Mouse (Mus musculus): ENCODE results near the gene Tmprss4. TPM values are rescaled to one million over a fixed set of nuclear protein-coding genes. Genes with fewer than 3 reads are reported as not detected.
A peak's percentile ranks its signal among the peaks of the same experiment; 100 is the strongest.

Tmprss4 gene
- polyA plus RNA-seq, 1 experiment, result 0.25 TPM

DNA sequence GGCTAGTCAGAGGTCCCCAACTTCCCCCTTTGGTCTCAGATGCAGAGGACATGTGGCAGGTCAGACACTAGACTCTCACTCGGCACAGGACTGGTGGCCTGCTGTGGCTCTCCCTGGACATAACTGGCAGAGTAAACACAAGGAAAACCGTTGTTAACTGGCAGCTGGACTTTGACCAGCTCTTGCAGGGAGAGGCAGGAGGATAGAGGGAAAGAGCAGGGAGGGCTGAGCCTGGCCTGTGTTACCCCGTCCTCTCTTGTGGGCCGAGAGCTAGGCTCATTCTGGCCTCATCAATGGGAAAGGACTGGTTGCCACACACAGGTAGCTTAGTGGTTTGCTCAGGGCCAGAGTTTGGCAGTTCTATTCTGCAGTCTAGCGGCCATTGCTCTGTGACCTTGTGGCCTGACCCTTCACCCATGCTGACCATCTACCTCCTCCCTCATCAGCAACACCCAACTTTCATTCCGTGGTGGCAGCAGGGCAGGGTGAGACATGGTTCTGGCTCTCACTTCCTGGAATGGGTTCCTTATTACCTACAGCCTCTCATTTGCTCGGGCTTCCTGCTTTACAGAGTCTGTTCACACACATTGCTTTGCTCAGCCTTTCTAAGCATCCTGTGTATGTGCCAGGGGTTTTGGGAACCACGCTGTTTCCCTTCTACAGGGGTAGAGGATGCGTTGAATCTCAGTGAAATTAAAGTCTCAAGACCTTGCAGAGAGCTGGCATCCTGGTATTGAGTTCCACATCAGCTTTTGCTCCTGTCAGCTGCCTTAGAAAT lies 1.7 kb downstream of the Tmprss4 start:
- no peak overlapping the region for H3K4me3 ChIP-seq (ENCODE audit: insufficient read depth, low read length)
- H3K27ac ChIP-seq (ENCODE audit: insufficient read depth, low read length), result no peak overlapping the region
- H3K4me1 ChIP-seq (ENCODE audit: control insufficient read depth, insufficient read depth, low read length), result no peaks in the 10 kb centered on the region
- TF ChIP-seq CTCF (IDR thresholded peaks at IDR 0.05; ENCODE audit: extremely low read depth, insufficient read depth, low read length) (no peak), POLR2A (IDR thresholded peaks at IDR 0.05; ENCODE audit: extremely low read depth, insufficient read depth, low read length) (no peak)

DNA sequence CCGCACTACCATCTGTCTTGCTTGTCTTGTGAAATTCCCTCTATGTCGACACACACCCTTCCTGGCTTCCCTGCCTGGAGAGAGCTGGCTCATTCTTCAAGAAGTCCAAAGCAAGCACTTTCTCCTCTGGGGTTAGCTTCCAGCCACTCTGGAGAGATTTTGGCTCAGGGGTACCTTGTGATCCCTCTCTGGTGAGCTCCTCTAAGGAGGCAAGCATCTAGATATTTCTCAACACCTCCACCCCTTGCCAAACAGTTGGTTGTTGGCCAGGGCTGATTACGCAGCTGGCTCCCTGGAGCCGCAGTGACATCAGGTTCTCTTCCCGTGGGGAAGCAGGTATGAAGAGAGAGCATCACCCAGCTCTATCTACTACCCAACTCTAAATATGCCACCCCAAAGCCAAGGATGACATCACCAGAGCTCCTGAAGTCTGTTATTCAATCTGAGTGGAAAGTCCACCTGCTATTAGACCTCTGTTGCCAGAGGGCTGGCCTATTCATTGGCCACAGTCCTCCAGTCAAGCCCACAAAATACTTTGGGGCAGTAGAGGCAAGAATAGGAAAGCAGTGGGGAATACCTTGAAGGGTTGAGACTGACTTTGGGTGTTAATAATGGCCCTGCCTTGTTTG lies 2.5 kb downstream of the Tmprss4 start:
- H3K4me3 ChIP-seq (ENCODE audit: insufficient read depth, low read length), result no peak overlapping the region
- TF ChIP-seq CTCF (IDR thresholded peaks at IDR 0.05; ENCODE audit: extremely low read depth, insufficient read depth, low read length) (no peak), POLR2A (IDR thresholded peaks at IDR 0.05; ENCODE audit: extremely low read depth, insufficient read depth, low read length) (no peak)
- no peak overlapping the region for H3K27ac ChIP-seq (ENCODE audit: insufficient read depth, low read length)
- H3K4me1 ChIP-seq (ENCODE audit: control insufficient read depth, insufficient read depth, low read length), result no peaks in the 10 kb centered on the region

DNA sequence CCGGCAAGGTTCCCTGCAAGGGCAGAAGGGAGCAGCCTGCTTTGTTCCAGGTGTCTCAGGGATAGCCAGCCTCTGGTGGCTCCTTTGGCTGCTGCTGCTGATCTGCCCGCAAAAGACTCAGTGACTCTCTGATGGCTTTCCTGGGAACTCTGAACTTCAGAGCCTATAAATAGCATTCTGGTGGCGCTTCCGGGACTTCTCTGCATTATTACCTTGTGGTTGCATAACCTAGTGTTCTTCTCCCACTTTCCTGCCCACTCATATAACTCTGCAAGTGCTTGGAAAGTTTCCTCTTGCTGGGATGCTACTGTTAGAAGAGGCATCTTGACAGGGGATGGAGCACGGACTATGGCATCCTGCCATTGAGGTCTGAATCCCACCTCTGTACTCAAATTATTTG lies 6.3 kb downstream of the Tmprss4 start:
- H3K4me3 ChIP-seq (ENCODE audit: insufficient read depth, low read length), result no peak overlapping the region
- H3K4me1 ChIP-seq (ENCODE audit: control insufficient read depth, insufficient read depth, low read length), result no peaks in the 10 kb centered on the region
- no peak overlapping the region for H3K27ac ChIP-seq (ENCODE audit: insufficient read depth, low read length)
- TF ChIP-seq CTCF (IDR thresholded peaks at IDR 0.05; ENCODE audit: extremely low read depth, insufficient read depth, low read length) (no peak), POLR2A (IDR thresholded peaks at IDR 0.05; ENCODE audit: extremely low read depth, insufficient read depth, low read length) (no peak)

DNA sequence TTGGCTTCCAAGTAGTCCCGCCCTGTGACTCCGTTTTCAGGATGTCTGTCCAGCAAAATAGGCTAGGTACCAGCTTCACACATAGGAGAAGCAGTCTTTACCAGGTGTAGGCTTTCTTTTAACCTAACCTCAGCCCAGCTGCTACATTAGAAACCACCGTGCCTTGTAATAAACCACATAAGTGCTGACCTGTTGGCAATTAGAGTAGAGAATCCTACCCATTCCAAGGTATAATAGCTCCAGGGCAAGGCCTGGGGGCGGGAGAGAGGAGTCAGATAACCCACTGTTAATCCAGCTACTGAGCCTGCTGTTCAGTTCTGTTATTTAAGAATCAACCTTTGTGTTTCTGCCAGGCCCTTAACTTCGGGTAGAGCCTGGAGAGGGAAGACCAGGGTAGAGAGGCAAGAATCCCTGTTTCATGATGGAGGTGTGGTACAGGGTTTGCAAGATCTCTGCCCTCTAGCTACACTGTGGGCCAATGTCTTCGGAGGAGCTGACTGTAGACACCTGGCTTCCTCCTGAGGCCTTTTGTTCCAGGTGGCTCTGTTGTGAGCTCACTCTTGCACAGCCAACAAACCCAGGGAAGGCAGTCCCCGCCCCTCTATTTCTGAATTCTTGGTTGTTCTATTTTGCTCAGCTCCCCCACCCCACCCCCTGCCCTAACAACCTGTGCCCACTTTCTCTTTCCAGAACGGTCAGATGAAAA lies 7.6 kb downstream of the Tmprss4 start:
- no peak overlapping the region for H3K27ac ChIP-seq (ENCODE audit: insufficient read depth, low read length)
- TF ChIP-seq CTCF (IDR thresholded peaks at IDR 0.05; ENCODE audit: extremely low read depth, insufficient read depth, low read length), result no peak
- no peak for TF ChIP-seq POLR2A (IDR thresholded peaks at IDR 0.05; ENCODE audit: extremely low read depth, insufficient read depth, low read length)
- no peak overlapping the region for H3K4me3 ChIP-seq (ENCODE audit: insufficient read depth, low read length)
- H3K4me1 ChIP-seq (ENCODE audit: control insufficient read depth, insufficient read depth, low read length), result no peaks in the 10 kb centered on the region

DNA sequence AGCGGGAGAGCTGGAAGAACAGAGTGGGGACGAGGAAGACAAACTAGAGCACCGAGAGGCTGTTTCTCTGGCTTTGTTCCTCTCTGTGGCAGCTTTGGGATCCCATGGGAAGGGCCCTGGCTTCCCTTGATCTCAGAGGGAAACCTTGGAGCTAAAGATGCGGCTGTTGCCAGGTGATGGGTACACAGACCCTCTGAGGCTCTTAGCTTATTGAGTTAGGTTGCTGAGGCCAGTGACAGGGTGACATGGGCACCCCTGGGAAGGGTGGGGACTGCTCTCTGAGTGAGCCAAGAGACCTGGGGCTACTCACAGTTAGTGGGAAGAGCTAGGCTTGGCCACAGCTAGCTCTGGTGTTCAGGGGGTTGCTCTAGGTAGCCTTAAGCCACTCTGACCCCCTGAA lies 8.4 kb downstream of the Tmprss4 start:
- Histone ChIP-seq H3K4me3 (ENCODE audit: insufficient read depth, low read length) (no peak overlapping the region), H3K27ac (ENCODE audit: insufficient read depth, low read length) (no peak overlapping the region)

DNA sequence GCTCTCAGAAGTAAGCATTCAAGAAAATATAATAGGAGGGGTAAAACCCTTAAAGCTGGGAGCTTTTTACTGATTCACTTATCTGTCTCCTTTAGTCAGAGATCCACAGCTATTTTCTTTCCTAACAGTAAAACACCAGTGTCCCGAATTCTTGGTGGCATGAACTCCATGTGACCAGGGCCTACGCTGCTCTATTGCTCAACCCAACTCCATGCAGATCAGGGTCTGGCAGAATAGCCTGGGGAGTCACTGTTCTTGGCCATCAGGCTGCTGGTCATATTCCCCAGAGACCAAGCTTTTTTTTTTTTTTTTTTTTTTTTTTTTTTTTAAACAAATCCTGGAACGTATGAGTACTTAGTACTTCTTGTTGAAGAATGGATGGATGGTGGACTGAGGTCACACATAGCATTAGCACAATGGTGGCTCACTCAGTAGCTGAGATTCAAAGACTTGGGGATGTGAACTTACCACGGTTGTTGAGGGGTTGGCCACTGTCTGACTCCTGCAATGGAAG lies 14.2 kb downstream of the Tmprss4 start:
- TF ChIP-seq POLR2A (IDR thresholded peaks at IDR 0.05; ENCODE audit: extremely low read depth, insufficient read depth, low read length), result no peak
- TF ChIP-seq CTCF (IDR thresholded peaks at IDR 0.05; ENCODE audit: extremely low read depth, insufficient read depth, low read length), result no peak
- H3K4me3 ChIP-seq (ENCODE audit: insufficient read depth, low read length), result no peak overlapping the region

More for the DNA sequence above, 8.4 kb downstream of the Tmprss4 start:
- H3K4me1 ChIP-seq (ENCODE audit: control insufficient read depth, insufficient read depth, low read length), result no peaks in the 10 kb centered on the region
- no peak for TF ChIP-seq POLR2A (IDR thresholded peaks at IDR 0.05; ENCODE audit: extremely low read depth, insufficient read depth, low read length)
- TF ChIP-seq CTCF (IDR thresholded peaks at IDR 0.05; ENCODE audit: extremely low read depth, insufficient read depth, low read length), result no peak

DNA sequence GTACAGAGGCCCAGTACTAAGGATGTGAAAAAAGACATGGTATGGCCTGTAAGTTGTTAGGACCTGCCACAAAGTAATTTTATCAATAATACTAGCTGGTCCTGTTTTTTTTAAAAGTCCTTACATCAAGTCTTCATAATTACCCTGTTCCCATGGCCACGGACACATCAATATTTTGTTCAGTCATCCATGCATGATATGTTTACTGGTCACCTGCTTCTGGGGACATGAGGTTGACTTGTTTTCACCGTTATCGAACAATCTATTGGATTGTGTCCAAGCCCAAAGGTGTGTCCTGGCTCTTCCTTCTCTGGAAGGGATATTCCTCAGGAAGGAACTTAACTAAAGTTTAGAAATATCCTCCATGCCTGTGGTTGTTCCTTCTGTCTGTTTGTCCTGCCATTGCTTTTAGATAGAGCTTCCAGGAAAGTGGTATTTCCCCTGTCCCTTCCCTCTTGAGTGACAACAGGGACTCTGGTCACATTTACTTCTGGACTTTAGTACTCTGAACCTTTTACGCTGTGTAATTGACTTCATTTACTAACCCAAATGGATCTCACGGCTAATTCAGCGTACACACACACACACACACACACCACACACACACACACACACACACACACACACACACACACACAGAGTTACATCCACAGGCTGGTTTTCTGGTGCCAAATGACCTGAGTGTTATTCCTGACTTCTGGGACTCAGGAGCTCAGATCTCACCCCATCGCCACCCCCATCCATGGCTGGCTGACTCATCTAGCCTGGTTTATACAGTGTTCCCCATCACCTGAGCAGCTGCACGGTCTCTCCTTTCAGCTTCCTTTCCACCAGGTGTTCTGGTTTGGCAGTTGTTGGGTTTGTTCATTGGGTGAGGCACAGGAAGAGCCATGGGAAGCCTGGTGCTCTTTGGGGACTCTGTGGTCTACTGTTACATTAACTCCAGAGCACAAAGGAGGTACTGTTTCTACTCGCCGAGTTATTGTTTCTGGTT lies 15.0 kb downstream of the Tmprss4 start:
- Histone ChIP-seq H3K27ac (ENCODE audit: insufficient read depth, low read length) (no peak overlapping the region), H3K4me3 (ENCODE audit: insufficient read depth, low read length) (no peak overlapping the region), H3K4me1 (ENCODE audit: control insufficient read depth, insufficient read depth, low read length) (peaks cover 3% of the 10 kb centered on the region; the same call in 1 of the 2 replicates)
- TF ChIP-seq POLR2A (IDR thresholded peaks at IDR 0.05; ENCODE audit: extremely low read depth, insufficient read depth, low read length) (no peak), CTCF (IDR thresholded peaks at IDR 0.05; ENCODE audit: extremely low read depth, insufficient read depth, low read length) (no peak)

More for the DNA sequence above, 14.2 kb downstream of the Tmprss4 start:
- Histone ChIP-seq H3K27ac (ENCODE audit: insufficient read depth, low read length) (no peak overlapping the region), H3K4me1 (ENCODE audit: control insufficient read depth, insufficient read depth, low read length) (peaks cover under 1% of the 10 kb centered on the region; the same call in 1 of the 2 replicates)

DNA sequence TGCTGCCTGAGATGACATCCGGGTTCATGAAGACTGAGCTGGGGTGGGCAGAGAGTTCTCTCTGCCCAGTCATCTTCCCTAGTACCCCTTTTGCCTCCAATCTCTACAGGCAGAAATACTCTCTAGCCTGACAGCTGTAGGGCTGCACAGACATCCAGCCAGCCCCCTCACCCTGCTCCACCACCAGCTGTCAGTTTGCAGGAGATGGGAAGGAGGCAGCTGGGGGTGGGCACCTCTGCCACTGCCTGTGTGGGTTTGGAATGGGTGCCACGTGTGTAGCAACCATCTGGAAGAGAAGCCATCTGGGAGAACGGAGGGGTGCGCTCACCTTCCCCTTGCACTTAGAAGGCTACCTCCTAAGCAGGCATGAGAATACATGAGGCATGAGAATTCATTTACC lies 18.6 kb downstream of the Tmprss4 start:
- Histone ChIP-seq H3K4me1 (ENCODE audit: control insufficient read depth, insufficient read depth, low read length) (peaks cover 6% of the 10 kb centered on the region; the same call in 1 of the 2 replicates), H3K4me3 (ENCODE audit: insufficient read depth, low read length) (no peak overlapping the region), H3K27ac (ENCODE audit: insufficient read depth, low read length) (0 out of 2 replicates have a peak overlapping the region, but pooled peaks have one; percentile 24)
- TF ChIP-seq CTCF (IDR thresholded peaks at IDR 0.05; ENCODE audit: extremely low read depth, insufficient read depth, low read length) (no peak), POLR2A (IDR thresholded peaks at IDR 0.05; ENCODE audit: extremely low read depth, insufficient read depth, low read length) (no peak)

Measured in cortical plate, adult 2 months (tissue).